Mouse (Mus musculus): Measurements from ENCODE around the gene Mgat4a. TPM values are rescaled to one million over a fixed set of nuclear protein-coding genes. Genes with fewer than 3 reads are reported as not detected.

Mgat4a gene
- polyA plus RNA-seq, 1 experiment from 2014 or later = 27.6 TPM

- ATAC-seq (ENCODE audit: insufficient read depth, low FRiP score, low read depth) = no peak
- Histone ChIP-seq H3K9ac (no peak overlapping the region), H3K9me3 (no peaks in the 10 kb centered on the region), H3K4me1 (no peaks in the 10 kb centered on the region), H3K4me2 (no peak overlapping the region), H3K27me3 (replicated peaks) (no peaks in the 10 kb centered on the region), H3K4me3 (replicated peaks) (no peak overlapping the region), H3K27ac (no peak overlapping the region), H3K36me3 (no peaks in the 10 kb centered on the region; the same call in 1 of the 2 replicates)
- 88% methylated on average over 2 of the region's 2 CpGs for WGBS
These were observed 135.7 kb downstream of the Mgat4a start for GRCm38 (mm10) chr1:37405137-37405536.

- Histone ChIP-seq H3K27me3 (replicated peaks) (no peaks in the 10 kb centered on the region), H3K9ac (no peak overlapping the region), H3K27ac (no peak overlapping the region), H3K9me3 (no peaks in the 10 kb centered on the region), H3K4me1 (peaks cover 11% of the 10 kb centered on the region; the same call in 1 of the 2 replicates), H3K4me2 (no peak overlapping the region), H3K4me3 (replicated peaks) (no peak overlapping the region), H3K36me3 (no peaks in the 10 kb centered on the region; the same call in 1 of the 2 replicates)
- ATAC-seq (ENCODE audit: insufficient read depth, low FRiP score, low read depth) = no peak
- WGBS = 58% methylated on average over 4 of the region's 4 CpGs
These were observed 139.1 kb downstream of the Mgat4a start for GRCm38 (mm10) chr1:37401687-37402086.

- no peak overlapping the region for H3K9ac ChIP-seq
- ATAC-seq (ENCODE audit: insufficient read depth, low FRiP score, low read depth) = no peak
- no peaks in the 10 kb centered on the region for H3K9me3 ChIP-seq
- H3K4me2 ChIP-seq = no peak overlapping the region
- H3K27me3 ChIP-seq (replicated peaks) = no peaks in the 10 kb centered on the region
- 63% methylated on average over 8 of the region's 8 CpGs for WGBS
- H3K36me3 ChIP-seq = no peaks in the 10 kb centered on the region; the same call in 1 of the 2 replicates
- no peak overlapping the region for H3K4me3 ChIP-seq (replicated peaks)
- H3K4me1 ChIP-seq = peaks cover 11% of the 10 kb centered on the region; the same call in 1 of the 2 replicates
- peak overlapping the region; percentile 57 for H3K27ac ChIP-seq
These were observed 141.1 kb downstream of the Mgat4a start for GRCm38 (mm10) chr1:37399734-37400133.

GRCm38 (mm10) chr1:37398961-37399360 is 141.9 kb downstream of the Mgat4a start:
- Histone ChIP-seq H3K4me2 (peak overlapping the region; percentile 23; the same call in 1 of the 2 replicates), H3K4me1 (peaks cover 11% of the 10 kb centered on the region; the same call in 1 of the 2 replicates), H3K4me3 (replicated peaks) (no peak overlapping the region), H3K27me3 (replicated peaks) (no peaks in the 10 kb centered on the region), H3K9me3 (no peaks in the 10 kb centered on the region), H3K9ac (no peak overlapping the region), H3K27ac (peak overlapping the region; percentile 31; the same call in 1 of the 2 replicates), H3K36me3 (no peaks in the 10 kb centered on the region)
- ATAC-seq (ENCODE audit: insufficient read depth, low FRiP score, low read depth) = peak; percentile 69; the same call in 1 of the 2 replicates
- WGBS = 24% methylated on average over 3 of the region's 3 CpGs

- 74% methylated on average over 1 of the region's 1 CpGs for WGBS
- H3K36me3 ChIP-seq = no peaks in the 10 kb centered on the region
- no peaks in the 10 kb centered on the region for H3K27me3 ChIP-seq (replicated peaks)
- ATAC-seq (ENCODE audit: insufficient read depth, low FRiP score, low read depth) = no peak
- no peak overlapping the region for H3K4me3 ChIP-seq (replicated peaks)
- no peak overlapping the region for H3K27ac ChIP-seq
- H3K4me1 ChIP-seq = peaks cover 11% of the 10 kb centered on the region; the same call in 1 of the 2 replicates
- H3K9me3 ChIP-seq = no peaks in the 10 kb centered on the region
- H3K4me2 ChIP-seq = no peak overlapping the region
- no peak overlapping the region for H3K9ac ChIP-seq
These were observed 144.3 kb downstream of the Mgat4a start for GRCm38 (mm10) chr1:37396481-37396880.

GRCm38 (mm10) chr1:37393174-37393573 is 147.6 kb downstream of the Mgat4a start:
- Histone ChIP-seq H3K4me2 (no peak overlapping the region), H3K4me3 (replicated peaks) (no peak overlapping the region), H3K27ac (no peak overlapping the region), H3K9ac (no peak overlapping the region), H3K4me1 (peaks cover 4% of the 10 kb centered on the region; the same call in 1 of the 2 replicates), H3K36me3 (0 out of 2 replicates have a peak, but pooled peaks cover 9% of the 10 kb centered on the region), H3K27me3 (replicated peaks) (no peaks in the 10 kb centered on the region), H3K9me3 (no peaks in the 10 kb centered on the region)
- WGBS = 83% methylated on average over 5 of the region's 5 CpGs
- ATAC-seq (ENCODE audit: insufficient read depth, low FRiP score, low read depth) = no peak

Other genes with a start within 250 kb of the Mgat4a start
- 18.8 and 19.1 TPM in 2 replicates for gene Inpp4a, start 241.2 kb downstream of the Mgat4a start, polyA plus RNA-seq (2015; fragmentation: Nextera tagmentation; extraction: Ambion mirVana)
- gene Coa5, start 110.9 kb downstream of the Mgat4a start, polyA plus RNA-seq (2015; fragmentation: Nextera tagmentation; extraction: Ambion mirVana) = 41.3 and 46.0 TPM in 2 replicates
- 128 and 132 TPM in 2 replicates for gene Unc50, start 110.9 kb downstream of the Mgat4a start, polyA plus RNA-seq (2015; fragmentation: Nextera tagmentation; extraction: Ambion mirVana)
- gene 2010300C02Rik, start 179.1 kb upstream of the Mgat4a start, polyA plus RNA-seq (2015; fragmentation: Nextera tagmentation; extraction: Ambion mirVana) = 13.3 and 15.0 TPM in 2 replicates